Mouse (Mus musculus): ENCODE results near the gene Cnih4. TPM values are rescaled to one million over a fixed set of nuclear protein-coding genes. Genes with fewer than 3 reads are reported as not detected.
A peak's percentile ranks its signal among the peaks of the same experiment; 100 is the strongest.

The Cnih4 gene
- polyA plus RNA-seq (2015; fragmentation: Nextera tagmentation; extraction: Ambion mirVana): 52.7 and 66.7 TPM in 2 replicates

- Histone ChIP-seq H3K36me3 (peaks cover 18% of the 10 kb centered on the region), H3K9ac (replicated peaks) (peak within 1 kb of the TSS; percentile 77), H3K4me3 (replicated peaks) (peak within 1 kb of the TSS; percentile 85), H3K9me3 (replicated peaks) (no peaks in the 10 kb centered on the region), H3K27me3 (replicated peaks) (no peaks in the 10 kb centered on the region), H3K27ac (replicated peaks) (peak within 1 kb of the TSS; percentile 82), H3K4me2 (peak within 1 kb of the TSS; percentile 62), H3K4me1 (peaks cover 23% of the 10 kb centered on the region)
- under 1% methylated on average over 52 of the region's 52 CpGs for WGBS
- peak; percentile 99 for ATAC-seq (ENCODE audit: low FRiP score)
These were observed at the start of gene Cnih4, which contains the start of gene Nvl for GRCm38 (mm10) chr1:181143950-181144836. Cnih4 (plus strand) TSS chr1:181144693. Nvl (minus strand) TSS chr1:181144204.

- Histone ChIP-seq H3K9me3 (replicated peaks) (no peaks in the 10 kb centered on the region), H3K4me3 (replicated peaks) (no peak overlapping the region), H3K36me3 (peaks cover 58% of the 10 kb centered on the region), H3K27me3 (replicated peaks) (no peaks in the 10 kb centered on the region), H3K4me2 (no peak overlapping the region), H3K9ac (replicated peaks) (no peak overlapping the region), H3K27ac (replicated peaks) (no peak overlapping the region), H3K4me1 (no peaks in the 10 kb centered on the region)
- ATAC-seq (ENCODE audit: low FRiP score): no peak
- WGBS: 95% methylated on average over 4 of the region's 4 CpGs
These were observed 27.4 kb upstream of the Cnih4 start for GRCm38 (mm10) chr1:181117112-181117511.

- Histone ChIP-seq H3K4me1 (no peaks in the 10 kb centered on the region), H3K9me3 (replicated peaks) (no peaks in the 10 kb centered on the region), H3K27me3 (replicated peaks) (no peaks in the 10 kb centered on the region), H3K4me2 (no peak overlapping the region), H3K4me3 (replicated peaks) (no peak overlapping the region), H3K36me3 (peaks cover 66% of the 10 kb centered on the region), H3K27ac (replicated peaks) (no peak overlapping the region), H3K9ac (replicated peaks) (no peak overlapping the region)
- WGBS: 93% methylated on average over 2 of the region's 2 CpGs
- ATAC-seq (ENCODE audit: low FRiP score): no peak
These were observed 20.3 kb upstream of the Cnih4 start for GRCm38 (mm10) chr1:181124145-181124544.

GRCm38 (mm10) chr1:181125916-181126315, 18.6 kb upstream of the Cnih4 start:
- Histone ChIP-seq H3K27me3 (replicated peaks) (no peaks in the 10 kb centered on the region), H3K9ac (replicated peaks) (no peak overlapping the region), H3K4me1 (no peaks in the 10 kb centered on the region), H3K27ac (replicated peaks) (no peak overlapping the region), H3K4me3 (replicated peaks) (no peak overlapping the region), H3K9me3 (replicated peaks) (no peaks in the 10 kb centered on the region), H3K36me3 (peaks cover 68% of the 10 kb centered on the region), H3K4me2 (no peak overlapping the region)
- 98% methylated on average over 3 of the region's 3 CpGs for WGBS
- ATAC-seq (ENCODE audit: low FRiP score): no peak

GRCm38 (mm10) chr1:181126766-181127165, 17.7 kb upstream of the Cnih4 start:
- Histone ChIP-seq H3K9me3 (replicated peaks) (no peaks in the 10 kb centered on the region), H3K27me3 (replicated peaks) (no peaks in the 10 kb centered on the region), H3K4me3 (replicated peaks) (no peak overlapping the region), H3K9ac (replicated peaks) (no peak overlapping the region), H3K27ac (replicated peaks) (no peak overlapping the region), H3K4me1 (no peaks in the 10 kb centered on the region), H3K36me3 (peaks cover 69% of the 10 kb centered on the region), H3K4me2 (no peak overlapping the region)
- 96% methylated on average over 9 of the region's 9 CpGs for WGBS
- ATAC-seq (ENCODE audit: low FRiP score): no peak

GRCm38 (mm10) chr1:181131915-181132314, 12.6 kb upstream of the Cnih4 start:
- WGBS: 95% methylated on average over 6 of the region's 6 CpGs
- H3K4me3 ChIP-seq (replicated peaks): no peak overlapping the region
- H3K9me3 ChIP-seq (replicated peaks): no peaks in the 10 kb centered on the region
- H3K9ac ChIP-seq (replicated peaks): no peak overlapping the region
- no peaks in the 10 kb centered on the region for H3K27me3 ChIP-seq (replicated peaks)
- no peak overlapping the region for H3K4me2 ChIP-seq
- H3K36me3 ChIP-seq: peaks cover 78% of the 10 kb centered on the region
- no peaks in the 10 kb centered on the region for H3K4me1 ChIP-seq
- no peak overlapping the region for H3K27ac ChIP-seq (replicated peaks)
- no peak for ATAC-seq (ENCODE audit: low FRiP score)

- Histone ChIP-seq H3K27me3 (replicated peaks) (no peaks in the 10 kb centered on the region), H3K9ac (replicated peaks) (no peak overlapping the region), H3K4me2 (no peak overlapping the region), H3K36me3 (peaks cover 59% of the 10 kb centered on the region), H3K9me3 (replicated peaks) (no peaks in the 10 kb centered on the region), H3K4me1 (peaks cover 12% of the 10 kb centered on the region), H3K4me3 (replicated peaks) (no peak overlapping the region), H3K27ac (replicated peaks) (no peak overlapping the region)
- no peak for ATAC-seq (ENCODE audit: low FRiP score)
- WGBS: 93% methylated on average over 7 of the region's 7 CpGs
These were observed 5.8 kb upstream of the Cnih4 start for GRCm38 (mm10) chr1:181138730-181139129.

GRCm38 (mm10) chr1:181143609-181143949, 914 bp upstream of the Cnih4 start:
- peaks cover 23% of the 10 kb centered on the region for H3K4me1 ChIP-seq
- WGBS: 0% methylated on average over 12 of the region's 12 CpGs
- ATAC-seq (ENCODE audit: low FRiP score): peak; percentile 24; the same call in 1 of the 2 replicates
- peak overlapping the region; percentile 85 for H3K4me3 ChIP-seq (replicated peaks)
- H3K9ac ChIP-seq (replicated peaks): peak overlapping the region; percentile 77
- peak overlapping the region; percentile 62 for H3K4me2 ChIP-seq
- peaks cover 22% of the 10 kb centered on the region for H3K36me3 ChIP-seq
- no peaks in the 10 kb centered on the region for H3K9me3 ChIP-seq (replicated peaks)
- peak overlapping the region; percentile 82 for H3K27ac ChIP-seq (replicated peaks)
- H3K27me3 ChIP-seq (replicated peaks): no peaks in the 10 kb centered on the region

GRCm38 (mm10) chr1:181144966-181145365, 473 bp downstream of the Cnih4 start:
- H3K27ac ChIP-seq (replicated peaks): peak overlapping the region; percentile 82; the same call in 1 of the 2 replicates
- peaks cover 11% of the 10 kb centered on the region for H3K36me3 ChIP-seq
- WGBS: 8% methylated on average over 12 of the region's 12 CpGs
- peaks cover 23% of the 10 kb centered on the region for H3K4me1 ChIP-seq
- peak overlapping the region; percentile 85 for H3K4me3 ChIP-seq (replicated peaks)
- no peaks in the 10 kb centered on the region for H3K27me3 ChIP-seq (replicated peaks)
- peak overlapping the region; percentile 62 for H3K4me2 ChIP-seq
- no peaks in the 10 kb centered on the region for H3K9me3 ChIP-seq (replicated peaks)
- H3K9ac ChIP-seq (replicated peaks): peak overlapping the region; percentile 77
- no peak for ATAC-seq (ENCODE audit: low FRiP score)

- H3K9me3 ChIP-seq (replicated peaks): no peaks in the 10 kb centered on the region
- H3K27me3 ChIP-seq (replicated peaks): no peaks in the 10 kb centered on the region
- no peak for ATAC-seq (ENCODE audit: low FRiP score)
- H3K4me1 ChIP-seq: peaks cover 27% of the 10 kb centered on the region
- H3K4me3 ChIP-seq (replicated peaks): no peak overlapping the region
- no peak overlapping the region for H3K9ac ChIP-seq (replicated peaks)
- WGBS: 96% methylated on average over 2 of the region's 2 CpGs
- H3K27ac ChIP-seq (replicated peaks): no peak overlapping the region
- no peaks in the 10 kb centered on the region; the same call in 1 of the 2 replicates for H3K36me3 ChIP-seq
- H3K4me2 ChIP-seq: no peak overlapping the region
These were observed 1.7 kb downstream of the Cnih4 start for GRCm38 (mm10) chr1:181146187-181146586.

- Histone ChIP-seq H3K27me3 (replicated peaks) (no peaks in the 10 kb centered on the region), H3K4me3 (replicated peaks) (no peak overlapping the region), H3K9me3 (replicated peaks) (no peaks in the 10 kb centered on the region), H3K4me2 (no peak overlapping the region), H3K9ac (replicated peaks) (no peak overlapping the region), H3K27ac (replicated peaks) (no peak overlapping the region; the same call in 1 of the 2 replicates), H3K4me1 (peaks cover 31% of the 10 kb centered on the region), H3K36me3 (no peaks in the 10 kb centered on the region)
- no peak for ATAC-seq (ENCODE audit: low FRiP score)
- WGBS: 80% methylated on average over 5 of the region's 5 CpGs
These were observed 4.0 kb downstream of the Cnih4 start for GRCm38 (mm10) chr1:181148540-181148939.

GRCm38 (mm10) chr1:181149373-181150017, 5.0 kb downstream of the Cnih4 start:
- Histone ChIP-seq H3K4me3 (replicated peaks) (no peak overlapping the region), H3K27me3 (replicated peaks) (no peaks in the 10 kb centered on the region), H3K27ac (replicated peaks) (no peak overlapping the region), H3K36me3 (peaks cover 7% of the 10 kb centered on the region; the same call in 1 of the 2 replicates), H3K4me1 (peaks cover 36% of the 10 kb centered on the region), H3K9me3 (replicated peaks) (no peaks in the 10 kb centered on the region), H3K9ac (replicated peaks) (no peak overlapping the region), H3K4me2 (no peak overlapping the region)
- WGBS: 83% methylated on average over 3 of the region's 3 CpGs
- ATAC-seq (ENCODE audit: low FRiP score): no peak

Measured in neural tube, embryonic 15.5 days (tissue).